Mouse (Mus musculus): Measurements from ENCODE around the gene Irx3. TPM values are rescaled to one million over a fixed set of nuclear protein-coding genes. Genes with fewer than 3 reads are reported as not detected.

Gene Irx3
- polyA plus RNA-seq, 1 experiment from 2014 or later = 25.2 TPM

- Histone ChIP-seq H3K4me3 (replicated peaks; ENCODE audit: low read depth, low read length) (peak overlapping the region; percentile 74), H3K4me1 (replicated peaks; ENCODE audit: insufficient read depth, low read length) (peaks cover 21% of the 10 kb centered on the region; the same call in 1 of the 2 replicates), H3K9ac (ENCODE audit: low read depth, low read length) (peak overlapping the region; percentile 73), H3K27ac (no peak overlapping the region), H3K4me2 (ENCODE audit: low read length) (peak overlapping the region; percentile 86), H3K27me3 (ENCODE audit: insufficient read depth, low read length) (peaks cover 61% of the 10 kb centered on the region), H3K36me3 (ENCODE audit: insufficient read depth, low read length) (no peaks in the 10 kb centered on the region), H3K9me3 (replicated peaks; ENCODE audit: low read length) (no peaks in the 10 kb centered on the region)
- DNase-seq (ENCODE audit: low spot score) (no peak), ATAC-seq (replicated peaks; ENCODE audit: low FRiP score, low read depth) (no peak)
- TF ChIP-seq CTCF (IDR thresholded peaks at IDR 0.05; ENCODE audit: low read depth) = no peak
- 30% methylated on average over 16 of the region's 16 CpGs for WGBS
Observed at GRCm38 (mm10) chr8:91799016-91799581, 2.8 kb downstream of the Irx3 start.

- peak; percentile 65 for TF ChIP-seq CTCF (IDR thresholded peaks at IDR 0.05; ENCODE audit: low read depth)
- WGBS = 2% methylated on average over 35 of the region's 35 CpGs
Observed at GRCm38 (mm10) chr8:91797626-91798271, 4.1 kb downstream of the Irx3 start.

GRCm38 (mm10) chr8:91793846-91794245 lies 8.0 kb downstream of the Irx3 start:
- ATAC-seq (replicated peaks; ENCODE audit: low FRiP score, low read depth) (0 out of 2 replicates have a peak, but pooled peaks have one; percentile 27), DNase-seq (ENCODE audit: low spot score) (no peak)
- Histone ChIP-seq H3K36me3 (ENCODE audit: insufficient read depth, low read length) (no peaks in the 10 kb centered on the region), H3K4me2 (ENCODE audit: low read length) (no peak overlapping the region), H3K4me1 (replicated peaks; ENCODE audit: insufficient read depth, low read length) (peaks cover 7% of the 10 kb centered on the region; the same call in 1 of the 2 replicates), H3K27ac (no peak overlapping the region), H3K9me3 (replicated peaks; ENCODE audit: low read length) (no peaks in the 10 kb centered on the region), H3K4me3 (replicated peaks; ENCODE audit: low read depth, low read length) (no peak overlapping the region), H3K27me3 (ENCODE audit: insufficient read depth, low read length) (peaks cover 22% of the 10 kb centered on the region), H3K9ac (ENCODE audit: low read depth, low read length) (no peak overlapping the region)
- no peak for TF ChIP-seq CTCF (IDR thresholded peaks at IDR 0.05; ENCODE audit: low read depth)
- 27% methylated on average over 6 of the region's 6 CpGs for WGBS

More at GRCm38 (mm10) chr8:91797626-91798271, 4.1 kb downstream of the Irx3 start:
- peaks cover 21% of the 10 kb centered on the region; the same call in 1 of the 2 replicates for H3K4me1 ChIP-seq (replicated peaks; ENCODE audit: insufficient read depth, low read length)
- ATAC-seq (replicated peaks; ENCODE audit: low FRiP score, low read depth) (no peak), DNase-seq (ENCODE audit: low spot score) (peak; percentile 68)
- peak overlapping the region; percentile 86 for H3K4me2 ChIP-seq (ENCODE audit: low read length)
- H3K27ac ChIP-seq = no peak overlapping the region
- peak overlapping the region; percentile 74 for H3K4me3 ChIP-seq (replicated peaks; ENCODE audit: low read depth, low read length)
- peaks cover 49% of the 10 kb centered on the region for H3K27me3 ChIP-seq (ENCODE audit: insufficient read depth, low read length)
- H3K9me3 ChIP-seq (replicated peaks; ENCODE audit: low read length) = no peaks in the 10 kb centered on the region
- H3K9ac ChIP-seq (ENCODE audit: low read depth, low read length) = no peak overlapping the region
- H3K36me3 ChIP-seq (ENCODE audit: insufficient read depth, low read length) = no peaks in the 10 kb centered on the region

- 86% methylated on average over 9 of the region's 9 CpGs for WGBS
- no peaks in the 10 kb centered on the region for H3K27me3 ChIP-seq (ENCODE audit: insufficient read depth, low read length)
- H3K36me3 ChIP-seq (ENCODE audit: insufficient read depth, low read length) = no peaks in the 10 kb centered on the region
- no peaks in the 10 kb centered on the region for H3K4me1 ChIP-seq (replicated peaks; ENCODE audit: insufficient read depth, low read length)
- DNase-seq (ENCODE audit: low spot score) (no peak), ATAC-seq (replicated peaks; ENCODE audit: low FRiP score, low read depth) (no peak)
- no peak overlapping the region for H3K4me2 ChIP-seq (ENCODE audit: low read length)
- H3K4me3 ChIP-seq (replicated peaks; ENCODE audit: low read depth, low read length) = no peak overlapping the region
- no peaks in the 10 kb centered on the region for H3K9me3 ChIP-seq (replicated peaks; ENCODE audit: low read length)
- TF ChIP-seq CTCF (IDR thresholded peaks at IDR 0.05; ENCODE audit: low read depth) = no peak
- H3K27ac ChIP-seq = no peak overlapping the region
- no peak overlapping the region for H3K9ac ChIP-seq (ENCODE audit: low read depth, low read length)
Observed at GRCm38 (mm10) chr8:91787194-91787895, 14.5 kb downstream of the Irx3 start.

GRCm38 (mm10) chr8:91782940-91783339 lies 18.9 kb downstream of the Irx3 start:
- no peaks in the 10 kb centered on the region for H3K9me3 ChIP-seq (replicated peaks; ENCODE audit: low read length)
- no peak for DNase-seq (ENCODE audit: low spot score)
- H3K4me3 ChIP-seq (replicated peaks; ENCODE audit: low read depth, low read length) = no peak overlapping the region
- WGBS = 83% methylated on average over 5 of the region's 5 CpGs
- no peak overlapping the region for H3K27ac ChIP-seq
- H3K4me2 ChIP-seq (ENCODE audit: low read length) = no peak overlapping the region
- no peaks in the 10 kb centered on the region for H3K36me3 ChIP-seq (ENCODE audit: insufficient read depth, low read length)
- H3K4me1 ChIP-seq (replicated peaks; ENCODE audit: insufficient read depth, low read length) = no peaks in the 10 kb centered on the region
- no peak for TF ChIP-seq CTCF (IDR thresholded peaks at IDR 0.05; ENCODE audit: low read depth)
- no peak for ATAC-seq (replicated peaks; ENCODE audit: low FRiP score, low read depth)
- H3K27me3 ChIP-seq (ENCODE audit: insufficient read depth, low read length) = no peaks in the 10 kb centered on the region
- H3K9ac ChIP-seq (ENCODE audit: low read depth, low read length) = no peak overlapping the region

GRCm38 (mm10) chr8:91782201-91782600 lies 19.7 kb downstream of the Irx3 start:
- 74% methylated on average over 7 of the region's 7 CpGs for WGBS
- no peaks in the 10 kb centered on the region for H3K9me3 ChIP-seq (replicated peaks; ENCODE audit: low read length)
- no peaks in the 10 kb centered on the region for H3K27me3 ChIP-seq (ENCODE audit: insufficient read depth, low read length)
- no peak overlapping the region for H3K4me2 ChIP-seq (ENCODE audit: low read length)
- no peaks in the 10 kb centered on the region for H3K4me1 ChIP-seq (replicated peaks; ENCODE audit: insufficient read depth, low read length)
- ATAC-seq (replicated peaks; ENCODE audit: low FRiP score, low read depth) (no peak), DNase-seq (ENCODE audit: low spot score) (no peak)
- no peak overlapping the region for H3K4me3 ChIP-seq (replicated peaks; ENCODE audit: low read depth, low read length)
- no peak for TF ChIP-seq CTCF (IDR thresholded peaks at IDR 0.05; ENCODE audit: low read depth)
- no peak overlapping the region for H3K9ac ChIP-seq (ENCODE audit: low read depth, low read length)
- no peak overlapping the region for H3K27ac ChIP-seq
- H3K36me3 ChIP-seq (ENCODE audit: insufficient read depth, low read length) = no peaks in the 10 kb centered on the region
